Mouse (Mus musculus) bone marrow macrophage, adult 2 months (primary cell): ENCODE results near the gene Rad51b.

Experiments
- CTCF ChIP-seq: IDR thresholded peaks from 2 replicates; pipeline ENCODE4 v1.5.1; 2012; ENCODE audit warnings: low read depth, mild to moderate bottlenecking, low read length, moderate library complexity
- POLR2A ChIP-seq: IDR thresholded peaks from 2 replicates; pipeline ENCODE4 v1.6.1; 2012; ENCODE audit warnings: mild to moderate bottlenecking, low read depth, low read length, borderline replicate concordance

DNA sequence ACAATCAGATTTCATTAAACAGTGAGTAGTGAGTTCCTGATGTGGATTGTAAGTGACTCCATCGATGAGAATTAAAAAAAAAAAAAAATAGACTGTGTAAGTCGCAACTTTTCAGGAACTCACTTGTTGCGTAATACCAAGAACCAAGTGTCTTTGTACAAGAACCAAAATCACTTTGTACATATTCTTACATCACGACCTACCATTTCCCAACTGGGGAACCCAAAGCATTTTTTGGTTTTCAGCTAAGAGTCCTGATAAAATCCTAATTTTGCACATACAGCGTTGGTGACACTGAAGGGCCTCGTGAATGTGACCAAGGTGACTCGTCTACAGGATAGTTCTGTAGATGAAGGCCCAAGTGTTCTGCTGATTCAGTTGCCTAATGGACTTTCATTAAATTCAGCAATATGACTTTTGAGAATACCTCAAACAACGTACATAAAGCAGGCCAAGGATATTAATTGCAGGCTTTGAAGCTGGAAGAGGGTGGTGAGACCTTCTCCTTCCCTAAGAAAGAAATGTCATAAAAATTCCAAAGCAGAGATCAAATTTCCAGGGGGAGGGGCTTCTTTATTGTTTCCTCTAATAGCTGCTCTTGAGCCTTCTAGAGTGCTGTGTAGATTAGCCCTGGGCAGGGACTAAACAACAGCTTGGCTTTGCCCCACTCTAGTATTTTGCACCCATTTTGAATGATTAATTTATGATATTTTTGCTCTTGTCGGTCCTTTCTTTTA, 316.9 kb downstream of the Rad51b start:
- TF ChIP-seq POLR2A (no peak), CTCF (no peak)
